Mouse (Mus musculus): ENCODE measurements around the gene Fdx1l.

Fdx1l gene

DNA sequence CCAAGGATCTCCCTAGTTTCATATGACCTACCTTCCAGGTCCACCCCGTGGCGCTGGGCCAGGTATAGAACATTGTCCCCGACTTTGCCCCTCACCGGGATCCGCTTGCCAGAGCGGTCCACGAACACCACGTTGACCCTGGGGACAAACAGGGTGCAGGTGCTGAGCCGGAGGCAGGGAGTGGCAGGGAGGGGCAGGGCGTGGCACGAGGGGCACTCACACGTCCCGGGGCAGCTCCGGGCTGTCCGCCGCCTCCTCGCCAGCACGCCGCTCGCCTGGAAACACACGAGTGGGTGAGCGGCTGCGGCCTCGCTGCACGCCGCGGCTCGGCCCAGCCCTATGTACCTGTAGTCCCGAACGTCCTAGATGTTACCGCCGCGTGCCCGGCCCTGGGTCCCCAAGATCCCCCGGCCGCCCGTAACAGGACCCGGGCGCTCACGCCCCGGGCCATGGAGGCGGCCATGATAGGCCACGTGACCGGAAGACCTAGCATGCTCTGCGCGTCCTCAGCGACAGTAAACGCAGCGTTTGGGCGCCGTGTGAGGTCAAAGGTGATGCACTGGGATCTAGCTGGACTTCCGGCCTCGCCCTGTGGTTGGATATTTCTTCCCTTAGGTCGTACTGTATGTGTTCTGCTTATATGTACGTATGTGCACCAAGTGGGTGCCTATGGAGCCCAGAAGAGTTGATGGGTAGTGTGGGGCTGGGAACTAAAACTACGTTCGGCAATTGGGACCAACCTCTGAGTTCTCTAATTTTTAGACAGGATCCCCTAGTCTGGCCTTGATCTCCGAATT lies at the start of gene Fdx1l, which contains the start of gene Gm49373:
Fdx1l (minus strand) TSS at position 571 of the 797 bp plus-strand sequence.
Gm49373 (minus strand) TSS at position 53 of the 797 bp plus-strand sequence.
- DNase-seq (ENCODE audit: low spot score), result peak; percentile 91

GRCm38 (mm10) chr9:21121483-21121882 lies 48.1 kb upstream of the Fdx1l start:
- DNase-seq (ENCODE audit: low spot score), result no peak

GRCm38 (mm10) chr9:21117073-21117472 lies 43.7 kb upstream of the Fdx1l start:
- DNase-seq (ENCODE audit: low spot score), result no peak

- DNase-seq (ENCODE audit: low spot score), result no peak
Measured at GRCm38 (mm10) chr9:21115105-21115504, 41.7 kb upstream of the Fdx1l start.

DNA sequence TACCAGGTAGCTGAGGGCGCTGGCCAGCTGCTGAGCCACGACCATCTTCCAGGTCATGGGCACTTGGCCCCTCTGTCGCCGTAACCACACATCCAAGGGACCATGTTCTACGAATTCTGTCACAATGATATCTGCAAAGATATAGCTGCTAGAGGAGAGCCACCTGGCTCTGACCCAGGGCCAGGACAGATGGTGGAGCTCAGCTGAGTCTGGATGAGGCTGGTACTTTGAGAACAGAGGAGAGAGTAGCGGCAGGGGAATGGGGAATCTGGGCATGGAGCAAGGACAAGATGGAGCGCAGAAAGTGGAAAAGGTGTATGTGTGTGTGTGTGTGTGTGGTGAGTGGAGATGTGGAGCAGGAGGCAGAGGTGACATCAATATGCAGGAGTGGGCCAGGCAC lies 40.8 kb upstream of the Fdx1l start:
- no peak for DNase-seq (ENCODE audit: low spot score)

- no peak for DNase-seq (ENCODE audit: low spot score)
Measured at GRCm38 (mm10) chr9:21113751-21114150, 40.3 kb upstream of the Fdx1l start.

DNA sequence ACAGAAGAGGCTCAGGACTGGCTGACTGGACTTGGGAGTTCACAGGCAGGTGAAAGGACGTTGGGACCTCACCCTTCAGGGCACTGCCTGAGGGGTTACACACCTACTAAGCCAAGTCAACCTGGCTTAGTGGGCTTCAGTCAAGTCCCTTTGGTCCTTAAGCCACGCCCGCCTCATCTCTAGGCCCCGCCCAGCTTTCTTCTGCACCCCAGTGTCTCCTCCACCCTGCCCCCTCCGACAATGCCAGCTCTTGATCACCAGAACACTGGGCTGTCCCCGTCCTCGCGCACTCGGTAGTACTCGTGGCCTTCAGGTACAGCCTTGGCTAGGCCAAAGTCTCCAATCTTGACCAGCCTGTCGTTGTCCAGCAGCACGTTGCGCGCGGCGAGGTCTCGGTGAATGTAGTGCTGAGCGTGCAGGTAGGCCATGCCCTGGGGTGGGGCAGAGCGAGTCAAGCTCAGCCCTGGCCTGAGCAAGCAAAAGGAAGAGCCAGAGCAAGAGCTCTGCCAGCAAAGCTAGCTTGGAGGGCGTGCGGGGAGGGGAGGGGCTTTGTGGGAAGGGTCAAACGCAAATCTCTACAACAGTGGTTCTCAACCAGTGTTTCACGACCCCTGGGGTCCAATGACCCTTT lies 34.3 kb upstream of the Fdx1l start:
- DNase-seq (ENCODE audit: low spot score), result no peak

DNA sequence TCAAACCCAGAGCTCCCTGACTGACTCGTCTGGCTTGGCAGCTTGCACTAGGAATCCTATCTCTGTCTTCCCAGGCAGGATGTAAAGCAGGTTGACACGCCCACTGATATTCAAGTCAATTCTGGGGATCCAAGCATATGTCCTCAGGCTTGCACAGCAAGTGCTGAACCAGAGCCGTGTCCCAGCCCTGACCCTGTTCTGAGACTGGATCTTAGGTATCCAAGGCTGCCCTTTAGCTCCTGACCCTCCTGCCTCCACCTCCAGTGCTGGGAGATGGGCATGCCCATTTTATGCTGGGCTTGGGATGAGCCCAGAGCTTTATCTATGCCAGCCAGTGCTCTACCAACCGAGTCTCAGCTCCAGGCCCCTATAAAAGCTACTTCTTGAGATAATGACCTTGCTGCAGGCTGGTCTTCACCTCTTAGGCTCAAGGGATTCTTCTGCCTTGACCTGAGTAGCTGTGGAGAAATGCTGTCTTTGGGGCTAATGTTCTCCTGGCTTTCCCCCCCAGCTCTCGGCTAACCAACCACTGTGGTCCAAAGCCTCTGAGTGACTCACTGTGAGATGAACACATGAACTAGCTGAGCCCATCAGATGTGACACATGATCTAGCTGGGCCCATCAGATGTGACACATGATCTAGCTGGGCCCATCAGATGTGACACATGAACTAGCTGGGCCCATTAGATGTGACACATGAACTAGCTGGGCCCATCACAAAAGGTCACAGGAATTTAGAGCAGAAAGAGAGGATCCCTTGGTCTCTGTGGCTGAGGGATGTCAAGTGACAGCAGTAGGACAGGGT lies 32.5 kb upstream of the Fdx1l start:
- DNase-seq (ENCODE audit: low spot score), result no peak

GRCm38 (mm10) chr9:21104814-21105213 lies 31.4 kb upstream of the Fdx1l start:
- DNase-seq (ENCODE audit: low spot score), result no peak

DNA sequence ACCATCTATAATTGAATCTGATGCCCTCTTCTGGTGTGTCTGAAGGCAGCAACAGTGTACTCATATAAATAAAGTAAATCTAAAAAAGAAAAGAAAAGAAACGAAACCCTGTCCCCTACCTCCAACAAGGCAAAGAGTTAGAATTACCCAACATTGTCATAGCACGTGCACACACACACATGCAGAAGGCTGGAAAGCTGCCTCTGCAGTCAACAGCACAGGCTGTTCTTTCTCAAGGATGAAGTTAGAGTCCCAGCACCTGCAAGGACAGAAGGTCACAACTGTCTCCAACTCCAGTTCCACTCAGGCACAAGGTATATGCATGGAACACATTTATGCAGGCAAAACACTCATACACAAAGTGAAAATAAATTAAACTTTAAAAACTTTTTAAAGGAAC lies 28.7 kb upstream of the Fdx1l start:
- no peak for DNase-seq (ENCODE audit: low spot score)

- no peak for DNase-seq (ENCODE audit: low spot score)
Measured at GRCm38 (mm10) chr9:21100447-21101161, 27.2 kb upstream of the Fdx1l start.

GRCm38 (mm10) chr9:21097793-21098192 lies 24.4 kb upstream of the Fdx1l start:
- peak; percentile 45 for DNase-seq (ENCODE audit: low spot score)

DNA sequence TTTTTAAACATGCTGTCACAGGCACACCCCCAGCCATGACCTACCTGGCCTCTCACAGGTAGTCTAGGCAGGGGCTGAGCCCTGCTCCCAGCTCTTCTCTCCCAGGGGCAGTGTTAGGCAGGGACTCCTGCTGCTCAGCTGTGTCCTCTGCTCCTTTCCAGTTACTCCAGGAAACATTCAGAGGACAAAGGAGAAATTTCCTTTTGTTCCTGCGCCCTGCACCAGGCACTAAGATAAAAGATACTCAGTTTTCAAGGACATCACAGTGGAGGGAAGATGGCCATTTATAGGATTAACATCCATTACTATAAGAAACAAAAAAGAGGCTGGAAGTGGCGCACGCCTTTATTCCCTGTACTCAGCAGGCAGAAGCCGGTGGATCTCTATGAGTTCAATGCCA lies 22.5 kb upstream of the Fdx1l start:
- no peak for DNase-seq (ENCODE audit: low spot score)

DNA sequence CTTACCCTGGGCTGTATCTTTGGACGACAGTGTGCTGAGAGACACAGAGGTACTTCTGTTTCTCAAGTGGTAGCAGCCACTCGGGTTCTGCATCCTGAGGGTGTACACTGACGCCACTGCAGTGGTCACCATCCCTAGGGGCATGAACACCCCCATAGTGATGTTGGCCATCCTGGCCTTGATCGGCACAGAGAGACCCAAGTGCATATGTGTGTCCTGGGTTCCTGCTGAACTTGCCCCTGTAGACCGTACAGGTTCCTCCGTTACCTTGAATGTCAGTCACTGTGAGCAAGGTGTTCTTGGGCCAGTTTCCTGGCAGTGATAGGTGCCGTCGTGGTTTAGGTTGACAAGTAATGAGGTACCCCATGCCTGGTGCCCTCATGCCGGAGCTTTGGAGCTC lies 20.0 kb upstream of the Fdx1l start:
- DNase-seq (ENCODE audit: low spot score), result no peak

GRCm38 (mm10) chr9:21091707-21092320 lies 18.4 kb upstream of the Fdx1l start, which contains the start of the genes Gm38431 and Raver1:
Gene Gm38431, minus strand, starts transcription at chr9:21091997.
Gene Raver1, minus strand, starts transcription at chr9:21092008.
- DNase-seq (ENCODE audit: low spot score), result peak; percentile 99

GRCm38 (mm10) chr9:21090972-21091706 lies 17.7 kb upstream of the Fdx1l start:
- no peak for DNase-seq (ENCODE audit: low spot score)

- DNase-seq (ENCODE audit: low spot score), result no peak
Measured at GRCm38 (mm10) chr9:21090537-21090936, 17.1 kb upstream of the Fdx1l start.

DNA sequence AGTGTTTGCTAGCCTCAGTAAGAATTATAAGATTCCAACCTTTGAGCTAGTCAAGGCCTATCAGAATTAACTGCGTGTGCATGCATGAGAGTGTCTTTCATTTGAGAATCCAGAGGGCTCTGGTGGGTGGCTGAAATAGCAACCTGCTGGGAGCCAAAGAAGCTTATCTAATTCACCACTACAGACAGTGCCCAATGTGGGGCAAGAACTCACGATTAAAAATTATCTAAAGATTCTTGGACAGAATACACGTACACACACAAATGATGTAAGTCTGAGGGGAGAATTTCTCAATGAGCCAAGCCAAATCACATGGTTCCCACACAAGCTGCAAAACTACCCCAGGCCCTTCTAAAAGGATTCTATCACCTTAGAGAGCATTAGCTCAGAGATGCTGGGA lies 9.9 kb upstream of the Fdx1l start:
- no peak for DNase-seq (ENCODE audit: low spot score)

DNA sequence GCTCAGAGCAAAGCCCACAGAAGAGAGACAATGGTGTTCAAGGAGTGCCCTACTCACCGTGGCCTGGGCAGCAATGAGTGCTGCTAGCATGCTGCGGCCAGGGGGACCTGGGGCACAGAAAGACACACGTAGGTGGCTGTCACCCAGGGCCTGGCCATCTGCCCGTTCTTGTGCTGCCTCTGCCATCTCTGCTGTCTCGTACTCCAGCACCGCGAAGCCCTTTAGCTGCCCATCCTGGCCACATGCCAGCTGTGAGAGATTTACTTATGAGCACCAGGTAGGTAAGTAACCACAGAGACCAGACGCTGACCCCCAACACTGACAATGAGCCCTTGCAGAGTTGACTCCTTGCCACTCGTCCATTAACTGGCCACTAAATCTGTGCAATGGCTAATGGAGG lies 7.7 kb upstream of the Fdx1l start:
- no peak for DNase-seq (ENCODE audit: low spot score)

DNA sequence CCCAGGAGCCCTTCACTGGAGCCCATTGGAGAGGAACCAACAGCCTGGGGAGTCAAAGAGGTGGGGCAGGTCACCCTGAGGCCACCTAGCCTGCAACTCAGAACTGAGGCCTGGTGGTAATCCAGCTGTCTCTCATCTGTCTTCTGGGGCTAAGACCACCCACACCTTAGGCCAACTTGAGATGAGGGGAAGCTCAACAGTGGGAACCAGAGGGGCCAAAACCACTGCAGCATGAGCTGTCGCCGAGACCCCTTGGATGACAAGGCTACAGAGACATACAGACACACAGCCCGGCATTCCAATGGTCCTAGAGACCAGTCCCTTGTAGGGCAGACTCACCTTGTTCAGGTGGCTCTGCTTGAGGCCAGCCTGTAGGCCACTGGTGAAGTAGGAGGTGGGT lies 2.2 kb upstream of the Fdx1l start:
- no peak for DNase-seq (ENCODE audit: low spot score)

GRCm38 (mm10) chr9:21074173-21074572 lies 759 bp upstream of the Fdx1l start:
- no peak for DNase-seq (ENCODE audit: low spot score)
